Mouse (Mus musculus) heart, adult 18-20 months (tissue): Measurements from ENCODE around the gene Pax6. TPM values are rescaled to one million over a fixed set of nuclear protein-coding genes. Genes with fewer than 3 reads are reported as not detected.

Experiments used
- DNase-seq, 2 experiments: peaks; one replicate each; pipeline ENCODE4 v3.0.0; 2021 to 2022; ENCODE audit warnings: mixed read lengths in 1 of 2
- total RNA-seq, 2 experiments: library from RNA; stranded (reverse); gene quantifications; 2 replicates each; pipeline ENCODE4 v1.2.3; 2021

Gene Pax6
- total RNA-seq, 2 experiments from 2014 or later = not detected

DNA sequence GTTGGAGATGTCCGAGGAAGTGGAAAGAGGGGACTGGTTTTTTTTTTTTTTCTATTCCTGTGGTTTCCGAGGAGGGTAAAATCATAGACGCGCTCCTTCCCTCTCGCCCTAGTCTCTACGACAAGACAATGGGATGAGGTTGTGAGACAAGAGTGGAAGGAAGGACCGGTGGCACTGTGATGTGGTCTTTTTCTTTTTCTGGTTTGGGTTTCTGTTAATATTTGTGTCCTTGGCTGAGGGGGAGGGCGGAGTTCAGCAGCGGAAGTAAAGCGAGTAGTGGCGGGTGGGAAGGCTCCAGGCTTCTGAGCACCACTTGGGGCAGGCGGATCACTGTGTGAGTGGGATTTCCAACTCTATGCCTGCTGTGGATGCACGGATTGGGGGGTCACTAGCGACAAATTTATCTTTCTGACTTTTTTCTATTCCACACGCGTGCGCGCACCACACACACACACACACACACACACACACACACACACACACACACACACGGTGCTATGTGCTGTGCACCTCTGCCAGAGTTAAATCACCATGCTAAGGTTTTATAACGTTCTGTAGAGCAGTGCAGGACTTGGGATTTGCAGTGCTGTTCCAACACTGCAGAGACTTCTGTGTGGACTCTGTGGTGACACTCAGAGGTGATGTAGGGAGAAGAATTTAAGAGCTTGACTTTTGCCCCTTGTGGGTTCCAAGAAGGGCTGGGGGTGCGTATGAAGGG is 14.1 kb downstream of the Pax6 start:
- DNase-seq = peak in 1 of 2 experiments; percentile 15

DNA sequence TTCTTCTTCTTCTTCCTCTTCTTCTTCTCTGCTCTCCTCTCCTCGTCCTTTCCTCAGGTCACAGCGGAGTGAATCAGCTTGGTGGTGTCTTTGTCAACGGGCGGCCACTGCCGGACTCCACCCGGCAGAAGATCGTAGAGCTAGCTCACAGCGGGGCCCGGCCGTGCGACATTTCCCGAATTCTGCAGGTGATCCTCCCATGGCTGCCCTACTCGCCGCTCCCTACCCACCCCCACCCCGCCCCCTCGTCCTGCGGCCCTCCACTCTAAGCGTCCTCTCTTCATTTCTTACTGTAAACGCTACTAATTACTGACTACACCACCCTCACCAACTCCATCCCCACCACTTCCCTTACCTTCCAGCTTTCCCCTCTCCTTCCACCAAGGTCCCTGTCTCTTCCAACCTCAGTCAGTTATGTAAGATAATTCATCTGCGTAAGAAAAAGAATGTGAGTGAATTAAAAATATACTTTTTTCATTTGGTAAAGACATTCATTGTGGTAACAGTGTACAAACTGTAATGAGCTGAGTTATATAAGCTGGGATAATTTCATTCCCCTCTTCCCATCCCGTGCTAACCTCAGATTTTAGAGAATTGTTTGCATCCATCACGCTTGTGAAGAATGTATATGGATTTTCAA is 15.2 kb downstream of the Pax6 start:
- DNase-seq = no peak

DNA sequence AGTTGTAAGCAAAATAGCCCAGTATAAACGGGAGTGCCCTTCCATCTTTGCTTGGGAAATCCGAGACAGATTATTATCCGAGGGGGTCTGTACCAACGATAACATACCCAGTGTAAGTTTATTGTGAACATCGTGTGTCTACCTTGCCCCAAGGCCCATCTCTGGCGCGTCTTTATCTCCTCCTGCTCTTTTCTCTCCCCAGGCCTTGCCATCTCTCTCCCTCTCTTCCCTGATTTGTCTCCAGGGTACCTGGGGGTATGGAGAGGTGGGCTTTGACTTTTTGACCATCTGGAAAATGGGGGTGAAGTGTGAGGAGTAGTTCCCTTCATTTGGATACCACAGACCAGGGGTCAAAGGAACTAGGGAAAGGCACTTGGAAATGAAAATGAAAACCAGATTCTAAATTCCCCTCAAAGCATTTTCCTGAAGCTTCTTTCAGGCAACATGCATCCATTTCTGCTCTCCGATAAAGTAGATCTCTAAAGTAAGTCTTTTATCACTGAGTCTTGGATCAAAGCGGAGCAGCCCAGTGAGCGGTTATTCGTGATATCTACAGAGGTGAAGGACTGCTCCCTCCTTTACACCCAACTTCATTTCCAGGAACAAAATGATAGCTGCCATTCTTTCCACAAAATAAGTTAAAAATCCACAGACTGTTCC is 16.4 kb downstream of the Pax6 start:
- no peak for DNase-seq

DNA sequence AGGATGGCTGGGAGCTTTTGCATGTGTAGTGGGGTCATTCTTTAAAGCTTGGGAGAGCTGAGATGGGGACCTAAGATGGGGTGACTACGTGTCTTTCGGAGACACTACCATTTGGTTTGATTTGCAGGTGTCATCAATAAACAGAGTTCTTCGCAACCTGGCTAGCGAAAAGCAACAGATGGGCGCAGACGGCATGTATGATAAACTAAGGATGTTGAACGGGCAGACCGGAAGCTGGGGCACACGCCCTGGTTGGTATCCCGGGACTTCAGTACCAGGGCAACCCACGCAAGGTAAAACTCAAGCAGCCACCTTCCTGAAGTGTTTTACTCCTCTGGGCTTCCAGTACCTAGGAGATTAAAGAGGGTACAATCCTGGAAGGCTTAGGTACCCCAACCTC is 17.0 kb downstream of the Pax6 start:
- no peak for DNase-seq

DNA sequence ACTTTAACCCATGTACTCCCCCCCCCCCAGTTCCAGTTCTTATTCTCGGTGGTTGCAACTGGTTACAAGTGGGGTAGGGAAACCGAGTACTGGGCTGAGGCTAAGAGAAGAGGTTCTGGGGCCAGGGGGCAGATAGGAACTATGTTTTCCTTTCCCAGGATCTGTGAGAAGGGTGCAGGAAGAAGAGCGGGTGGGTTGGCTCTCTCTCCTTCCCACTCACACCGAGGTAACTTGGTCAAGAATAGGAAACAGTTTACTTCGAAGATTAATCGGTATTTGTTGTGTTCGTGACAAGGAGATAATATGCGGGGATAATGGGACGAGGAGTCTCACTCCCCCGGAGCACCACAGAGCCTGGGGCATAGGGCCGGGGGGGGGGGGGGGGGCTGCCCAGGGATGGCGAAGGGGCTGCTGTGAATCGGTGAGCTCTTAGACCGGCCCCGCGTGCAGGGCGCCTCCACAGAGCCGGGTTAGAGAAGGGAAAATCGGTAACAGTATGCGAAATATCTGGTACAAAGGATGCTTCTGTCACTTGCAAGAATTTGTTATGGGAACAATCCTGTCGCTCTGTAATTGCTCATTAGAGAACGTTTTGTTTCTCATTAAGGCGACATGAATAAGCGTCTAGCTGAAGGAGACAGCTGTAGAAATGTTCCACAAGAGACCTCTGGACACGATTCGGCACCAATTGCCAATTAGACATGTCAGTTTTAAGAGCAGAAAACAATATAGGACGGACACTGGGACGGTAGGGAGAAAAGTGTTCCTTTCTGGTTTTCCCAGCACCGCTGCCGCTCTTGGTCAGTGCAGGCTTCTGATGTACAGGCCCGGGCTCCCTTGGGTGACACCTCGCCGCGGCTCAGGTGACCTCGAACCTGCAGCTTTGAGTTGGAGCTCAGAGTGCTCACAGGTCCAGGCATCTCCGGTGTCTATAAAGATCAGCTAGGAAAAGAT is 17.9 kb downstream of the Pax6 start:
- DNase-seq = no peak

DNA sequence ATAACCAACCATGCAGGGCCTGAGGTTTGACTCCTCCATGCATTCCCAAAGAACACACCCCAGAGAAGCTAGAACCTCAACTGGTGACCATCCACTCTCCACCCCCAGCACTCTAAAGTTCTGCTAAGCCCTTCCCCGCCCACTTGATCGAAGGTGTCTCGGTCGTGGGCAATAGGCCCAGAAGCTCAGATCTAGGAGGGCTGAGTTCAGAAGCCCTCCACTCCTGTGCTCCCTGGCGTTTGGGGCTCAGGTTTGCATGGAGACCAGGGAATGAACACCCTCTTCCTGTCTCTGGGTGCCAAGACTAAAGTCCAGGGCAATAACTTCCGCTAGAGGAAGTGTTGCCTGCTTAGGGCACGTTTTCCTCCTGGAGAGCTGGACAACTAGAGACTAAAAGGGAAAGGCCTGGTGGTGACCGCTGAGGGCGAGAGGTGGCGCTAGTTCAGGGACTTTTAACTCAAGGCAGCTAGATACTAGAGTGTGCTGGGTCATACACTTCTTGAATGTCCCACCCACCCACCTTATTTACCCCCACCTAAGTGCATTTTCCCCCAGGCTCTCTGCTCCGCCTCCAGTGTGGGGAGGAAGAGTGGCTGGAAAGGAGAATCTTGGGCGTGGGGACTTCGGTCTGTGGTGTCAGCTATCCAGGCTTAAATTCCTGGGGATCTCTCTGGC is 18.8 kb downstream of the Pax6 start:
- no peak for DNase-seq

DNA sequence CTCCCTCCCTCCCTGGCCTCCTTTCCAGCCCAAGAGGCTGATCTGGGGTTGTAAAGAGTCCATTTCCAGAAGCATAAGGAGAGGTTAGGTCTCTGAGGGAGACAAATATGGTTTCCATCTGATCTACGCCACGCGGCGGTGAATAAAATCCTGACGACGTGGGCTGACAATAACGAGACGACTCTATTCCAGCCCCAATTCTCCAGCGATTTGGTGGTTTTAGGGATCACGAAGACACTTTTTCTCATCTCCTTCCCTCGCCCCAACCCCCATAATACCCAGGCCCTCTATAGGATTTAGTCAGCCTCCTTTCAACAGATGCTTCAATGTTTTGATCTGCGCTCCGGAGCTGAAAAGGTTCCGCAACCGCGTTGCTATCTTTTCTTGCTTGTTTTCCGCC is 19.3 kb downstream of the Pax6 start:
- DNase-seq = no peak

DNA sequence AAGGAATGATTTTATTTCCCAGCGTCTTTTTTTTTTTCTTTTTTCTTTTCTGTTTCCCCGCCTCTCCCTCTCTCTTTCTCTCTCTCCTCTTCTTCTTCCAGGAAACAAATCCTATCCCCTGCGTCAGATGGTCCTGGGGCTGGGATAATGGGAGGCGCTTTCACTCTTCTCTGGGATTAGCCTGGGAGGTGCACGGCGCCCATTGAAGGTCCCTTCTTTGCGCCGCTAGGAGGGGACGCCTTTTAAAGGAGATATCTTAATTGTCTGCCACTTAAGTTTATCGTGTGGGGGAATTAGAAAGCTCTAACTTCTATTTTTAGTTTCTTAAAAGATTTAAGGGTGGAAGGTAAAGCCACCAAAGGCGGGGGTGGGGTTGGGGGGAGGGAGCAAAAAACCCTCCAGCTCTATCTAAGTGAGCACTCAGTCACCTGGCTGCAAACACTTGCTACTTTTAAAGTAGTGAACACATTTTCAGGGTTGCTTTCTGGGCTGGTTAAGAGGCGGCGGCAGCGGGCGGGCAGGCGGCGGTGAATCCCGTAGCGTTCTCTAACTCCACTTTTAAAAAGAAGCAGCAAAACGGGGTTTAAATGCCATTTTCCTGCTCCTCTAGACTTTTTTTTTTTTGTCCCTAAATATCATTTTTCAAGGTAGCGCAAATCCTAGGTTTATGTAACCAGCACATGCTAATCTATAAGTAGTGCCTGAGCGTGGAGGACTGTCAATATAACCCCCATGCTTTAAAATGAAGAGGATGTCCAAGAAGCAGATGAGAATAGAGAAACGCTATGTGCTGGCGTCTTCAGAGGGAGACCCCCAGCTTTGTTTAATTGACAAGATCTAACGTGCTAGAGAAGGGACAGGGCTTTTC is 20.0 kb downstream of the Pax6 start:
- no peak for DNase-seq

DNA sequence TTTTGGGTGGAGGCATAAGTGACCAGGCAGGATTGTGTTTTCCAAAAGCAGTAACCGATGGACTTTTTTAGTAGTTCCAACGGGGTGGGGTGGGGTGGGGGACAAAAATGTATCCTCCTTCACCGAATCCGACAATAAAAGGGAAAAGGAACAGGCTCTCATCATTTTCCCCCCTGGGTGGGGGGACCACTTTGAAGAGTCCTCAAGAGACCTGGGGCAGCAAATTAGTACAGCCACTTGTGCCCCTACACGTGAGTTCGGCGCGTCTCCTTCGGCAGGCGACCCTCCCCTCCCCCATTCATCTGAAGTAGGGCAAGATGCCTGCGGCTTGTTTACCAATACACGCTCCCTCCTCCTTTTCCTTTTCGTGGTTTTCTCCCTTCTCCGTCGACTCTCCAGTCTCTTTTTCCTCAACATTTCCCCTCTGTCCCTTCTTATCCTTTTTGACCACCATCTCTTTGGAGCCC is 20.6 kb downstream of the Pax6 start:
- DNase-seq = no peak

DNA sequence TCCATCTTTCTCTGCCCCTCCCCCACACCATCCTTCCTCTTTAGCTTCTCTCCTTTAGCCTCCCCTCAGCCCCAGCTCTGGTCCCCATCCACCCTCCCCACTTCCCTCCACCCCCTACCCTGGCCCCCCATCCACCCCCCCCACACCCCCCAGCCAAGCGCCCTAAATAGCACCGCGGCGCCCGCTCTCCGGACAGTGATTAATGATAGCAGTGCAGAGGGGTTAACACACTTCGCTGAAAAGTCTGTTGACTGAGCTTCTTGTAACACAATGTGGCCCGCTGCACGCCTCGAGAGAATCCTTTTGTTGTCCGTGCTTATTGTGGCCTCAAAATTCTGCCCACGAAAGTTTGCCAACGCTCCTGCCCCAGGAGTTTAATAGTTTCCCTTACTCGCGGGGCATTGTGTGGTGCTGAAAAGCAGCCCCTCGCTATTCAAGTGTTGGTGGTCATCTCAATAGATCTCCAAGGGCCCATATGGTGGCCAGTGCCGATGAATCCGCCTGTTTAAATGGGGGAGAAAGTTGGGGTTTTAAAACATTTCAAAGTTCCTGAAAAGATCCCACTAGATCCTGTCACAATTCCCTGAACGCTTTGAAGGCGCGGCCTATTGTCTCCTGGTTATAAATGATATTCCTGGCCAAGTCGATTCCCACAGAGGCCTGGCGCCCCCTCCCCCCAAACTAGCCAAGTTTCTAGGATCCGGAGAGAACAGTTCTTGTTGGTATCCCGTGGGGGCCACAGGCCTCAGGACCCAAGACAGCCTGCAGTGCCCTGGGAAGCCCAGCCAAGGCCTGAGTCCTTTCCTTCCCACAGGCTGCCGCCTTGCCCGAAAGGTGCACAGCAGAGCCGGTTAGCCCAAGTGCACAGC is 21.3 kb downstream of the Pax6 start:
- no peak for DNase-seq

DNA sequence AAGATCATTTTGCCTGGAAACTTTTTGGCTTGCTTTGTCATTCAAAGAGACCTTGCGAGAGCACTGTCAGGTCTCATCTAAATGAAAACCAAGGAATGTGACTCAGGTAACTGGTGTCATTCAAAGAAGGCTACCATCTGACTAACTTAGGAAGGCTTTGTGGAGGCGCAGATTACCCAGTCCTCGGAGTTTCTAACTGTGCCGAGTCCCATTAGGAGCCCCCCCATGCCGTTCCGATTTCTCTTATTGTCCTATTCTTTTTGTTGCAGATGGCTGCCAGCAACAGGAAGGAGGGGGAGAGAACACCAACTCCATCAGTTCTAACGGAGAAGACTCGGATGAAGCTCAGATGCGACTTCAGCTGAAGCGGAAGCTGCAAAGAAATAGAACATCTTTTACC is 22.6 kb downstream of the Pax6 start:
- DNase-seq = no peak

DNA sequence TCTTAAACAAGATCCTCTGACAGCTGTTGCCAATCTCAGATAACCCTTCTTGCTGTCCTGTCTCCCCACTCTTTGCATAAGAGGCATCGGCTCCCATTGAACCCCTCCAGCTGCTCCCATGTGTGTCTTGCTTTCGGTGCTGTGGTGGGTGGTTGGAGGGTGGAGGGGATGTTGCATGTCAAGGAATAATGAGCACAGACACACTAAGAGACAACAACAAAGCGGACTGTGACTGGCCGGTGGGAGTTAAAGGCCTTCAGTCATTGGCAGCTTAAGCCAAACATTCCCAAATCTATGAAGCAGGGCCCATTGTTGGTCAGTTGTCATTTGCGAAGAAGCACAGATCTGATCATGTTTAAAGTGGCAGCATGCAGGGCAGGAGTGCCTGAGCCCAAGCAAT is 29.0 kb downstream of the Pax6 start:
- DNase-seq = no peak

DNA sequence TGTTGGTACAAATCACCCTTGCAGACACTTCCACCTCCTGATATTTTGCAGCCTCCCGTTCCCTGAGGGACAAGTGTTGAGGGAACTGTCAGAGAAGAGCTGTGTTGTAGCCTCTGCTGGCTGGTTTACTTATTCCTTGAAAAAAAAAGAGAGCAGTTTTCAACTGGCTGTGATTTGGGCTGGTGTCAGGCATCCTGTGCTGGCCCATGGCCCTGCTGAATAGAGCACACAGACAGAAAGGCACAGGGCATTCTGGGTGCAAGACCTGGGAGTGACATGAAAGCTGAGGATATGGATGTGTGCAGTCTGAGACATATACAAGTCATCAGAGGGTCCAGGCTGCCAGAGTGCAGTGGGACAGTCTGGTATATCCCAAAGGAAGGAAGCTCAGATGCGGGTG is 29.9 kb downstream of the Pax6 start:
- no peak for DNase-seq

DNA sequence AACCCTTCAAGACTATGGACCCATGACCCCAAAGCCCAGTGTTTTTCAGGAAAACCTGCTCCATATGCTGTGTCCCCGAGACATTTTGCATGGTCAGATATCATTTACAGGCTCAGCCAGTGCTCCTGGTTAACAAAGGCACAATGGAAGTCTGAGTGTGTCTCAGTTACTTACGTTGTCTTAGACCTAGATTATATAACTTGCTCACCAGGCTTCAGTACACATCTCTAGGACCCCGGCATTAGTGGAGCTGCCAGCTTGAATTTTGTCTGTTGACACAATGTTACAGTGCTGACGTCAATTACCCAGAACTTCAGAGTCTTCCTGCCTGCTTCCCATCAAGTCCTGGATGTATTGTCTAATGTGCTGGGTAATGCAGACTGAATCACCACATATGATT is 33.1 kb downstream of the Pax6 start:
- no peak for DNase-seq

DNA sequence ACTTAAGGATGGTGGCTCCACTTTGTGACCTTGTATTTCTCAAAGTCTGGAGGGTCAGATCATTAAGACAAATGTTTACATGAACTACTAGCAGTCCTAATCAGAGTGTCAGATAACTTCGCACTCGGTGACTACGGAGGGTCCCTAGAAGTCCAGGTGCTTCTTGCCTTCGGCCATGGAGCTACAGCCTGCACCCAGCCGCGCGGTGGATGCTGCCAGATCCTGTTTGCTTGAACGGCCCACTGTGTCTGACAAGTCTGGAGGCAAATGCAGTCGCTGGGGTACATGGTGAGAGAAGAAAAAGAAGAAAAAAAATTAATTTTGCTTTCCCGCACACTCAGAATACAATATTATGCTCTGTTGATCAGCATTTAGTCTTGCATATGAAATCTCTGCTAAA is 33.9 kb downstream of the Pax6 start:
- no peak for DNase-seq

DNA sequence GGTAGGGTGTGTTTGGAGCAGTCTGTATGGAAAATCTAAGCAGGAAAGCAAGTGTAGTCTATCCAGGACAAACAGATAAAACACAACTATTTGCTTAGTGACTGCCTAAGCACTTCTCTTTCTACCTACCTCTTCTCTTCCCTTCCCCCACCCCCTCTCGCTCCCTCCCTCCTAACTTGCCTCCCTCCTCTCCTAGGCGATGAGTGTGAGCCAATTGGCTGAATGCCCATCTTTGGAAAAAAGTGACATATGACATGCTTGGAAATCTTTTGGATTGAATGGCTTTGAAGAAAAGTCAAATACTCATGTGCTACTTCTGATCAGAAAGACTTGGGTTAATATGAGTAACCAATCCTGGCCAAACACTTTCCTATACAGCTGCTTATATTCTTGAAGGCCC is 36.6 kb downstream of the Pax6 start:
- no peak for DNase-seq

DNA sequence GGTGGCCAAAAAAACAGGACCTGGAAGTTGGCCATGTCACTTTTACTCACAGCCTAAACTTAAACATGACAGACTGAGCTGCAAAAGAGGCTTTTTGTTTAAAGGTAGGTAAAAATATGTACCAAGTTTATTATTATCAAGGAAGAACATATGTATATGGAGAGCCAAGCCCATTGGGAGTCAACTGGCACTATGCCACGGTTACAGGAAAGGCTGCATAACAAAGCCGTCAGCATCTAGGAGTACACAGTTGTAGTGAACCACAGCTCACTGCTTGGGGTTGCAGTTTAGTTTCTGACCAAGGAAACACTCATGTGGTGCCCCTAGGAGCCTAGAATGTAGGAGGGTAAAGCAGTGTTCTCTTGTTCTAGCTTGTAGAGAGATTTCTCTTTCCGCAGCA is 40.4 kb downstream of the Pax6 start:
- no peak for DNase-seq

DNA sequence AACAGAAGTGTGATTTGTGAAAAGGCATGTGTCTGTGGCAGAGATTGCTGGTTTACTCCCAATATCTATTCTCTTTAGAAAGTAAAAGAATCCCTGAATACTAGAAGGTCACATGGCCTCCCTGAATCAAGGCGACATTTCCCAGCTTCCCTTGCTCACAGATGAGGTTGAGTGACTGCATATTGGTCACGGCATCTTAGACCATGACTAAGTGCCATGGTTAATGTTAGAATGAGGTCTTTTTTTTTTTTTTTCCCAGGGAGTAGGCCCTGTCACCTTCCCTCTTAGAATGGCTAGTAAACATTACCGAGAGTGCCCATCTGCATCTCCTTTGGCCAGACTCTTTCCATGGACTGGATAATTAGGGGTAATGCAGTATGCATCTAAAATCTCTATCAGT is 41.8 kb downstream of the Pax6 start:
- no peak for DNase-seq

DNA sequence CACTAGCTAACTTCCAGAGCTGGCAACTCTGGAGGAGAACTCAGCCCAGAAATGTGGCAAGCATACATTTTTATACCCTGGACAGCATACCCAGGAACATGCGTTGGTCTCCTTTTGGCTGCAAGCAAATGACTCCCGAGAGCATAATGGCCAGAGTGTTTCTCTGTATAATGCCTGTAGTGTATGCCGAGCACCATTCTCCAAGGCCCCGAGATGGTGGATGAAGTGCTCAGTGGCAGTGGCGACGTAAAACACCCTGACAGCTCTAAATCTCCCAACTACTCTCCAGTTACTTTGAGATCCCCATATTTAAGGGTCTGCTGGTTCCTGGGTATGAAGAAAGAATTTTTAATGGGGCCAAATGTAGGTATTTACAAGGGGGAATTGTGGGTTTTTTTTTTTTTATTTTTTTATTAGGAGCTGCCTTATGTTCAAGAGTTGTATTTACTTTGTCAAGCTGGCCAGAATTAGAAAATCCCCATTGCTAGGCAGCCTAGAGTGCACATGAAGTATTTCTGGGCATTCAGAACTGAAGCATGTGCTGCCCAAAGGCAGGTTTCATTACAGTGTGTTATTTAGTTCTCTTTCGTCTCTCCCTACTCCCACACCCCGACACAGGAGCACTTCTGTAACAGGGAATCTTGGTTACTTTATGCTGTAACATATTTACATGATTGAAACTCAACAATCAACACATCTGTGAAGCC is 46.9 kb downstream of the Pax6 start:
- DNase-seq = no peak
